Mouse (Mus musculus) CH12.LX (cell line): Measurements from ENCODE around the gene Cnn3.

ENCODE experiments used
- CHD1 ChIP-seq: IDR thresholded peaks from 2 replicates; pipeline ENCODE4 v1.6.1; 2012; ENCODE audit warnings: low read depth, low read length, improper control_type of control experiment, inconsistent platforms
- CTCF ChIP-seq, 2 experiments: IDR thresholded peaks in 1 of 2; conservative IDR thresholded peaks in 1 of 2; 2 replicates each; pipeline ENCODE4 v1.5.1; 2011 to 2012; ENCODE audit warnings: low read depth in 2 of 2, low read length in 2 of 2, improper control_type of control experiment in 1 of 2, inconsistent platforms in 1 of 2, mild to moderate bottlenecking in 1 of 2, moderate library complexity in 1 of 2
- ELF1 ChIP-seq: IDR thresholded peaks from 2 replicates; pipeline ENCODE4 v1.6.1; 2014; ENCODE audit warnings: low read depth, mild to moderate bottlenecking, inconsistent platforms, low read length, improper control_type of control experiment
- ETS1 ChIP-seq: conservative IDR thresholded peaks from 2 replicates; pipeline ENCODE4 v1.6.1; 2012; ENCODE audit warnings: low read depth, mild to moderate bottlenecking, inconsistent platforms, low read length, improper control_type of control experiment, moderate library complexity
- JUN ChIP-seq: IDR thresholded peaks from 2 replicates; pipeline ENCODE4 v1.6.1; 2011; ENCODE audit warnings: low read depth, mild to moderate bottlenecking, low read length, improper control_type of control experiment, moderate library complexity; ENCODE audit not compliant: insufficient read depth
- KAT2A ChIP-seq: IDR thresholded peaks from 2 replicates; pipeline ENCODE4 v1.6.1; 2012; ENCODE audit warnings: low read length, improper control_type of control experiment, inconsistent platforms; ENCODE audit not compliant: insufficient replicate concordance
- NRF1 ChIP-seq: IDR thresholded peaks from 2 replicates; pipeline ENCODE4 v1.6.1; 2014; ENCODE audit warnings: low read depth, mild to moderate bottlenecking, inconsistent platforms, low read length, improper control_type of control experiment, moderate library complexity
- POLR2A ChIP-seq: IDR thresholded peaks from 2 replicates; pipeline ENCODE4 v1.6.1; 2011; ENCODE audit warnings: low read depth, mild to moderate bottlenecking, improper control_type of control experiment, low read length
- RCOR1 ChIP-seq: conservative IDR thresholded peaks from 2 replicates; pipeline ENCODE4 v1.6.1; 2012; ENCODE audit warnings: low read depth, mild to moderate bottlenecking, inconsistent platforms, low read length, improper control_type of control experiment
- TBP ChIP-seq: conservative IDR thresholded peaks from 2 replicates; pipeline ENCODE4 v1.6.1; 2011; ENCODE audit warnings: low read depth, low read length, improper control_type of control experiment
- TCF12 ChIP-seq: IDR thresholded peaks from 2 replicates; pipeline ENCODE4 v1.6.1; 2014; ENCODE audit warnings: low read depth, mild to moderate bottlenecking, inconsistent platforms, low read length, improper control_type of control experiment
- ZNF384 ChIP-seq: IDR thresholded peaks from 2 replicates; pipeline ENCODE4 v1.6.1; 2012; ENCODE audit warnings: low read depth, low read length, improper control_type of control experiment, inconsistent platforms

- TF ChIP-seq TCF12 (no peak), RCOR1 (no peak), CTCF (conservative IDR thresholded peaks at IDR 0.05 in 1 of 2, IDR thresholded peaks at IDR 0.05 in 1 of 2; ENCODE audit: low read depth in 2 of 2, low read length in 2 of 2) (no peak), TBP (no peak), JUN (no peak), ELF1 (no peak), ETS1 (no peak), KAT2A (no peak), ZNF384 (no peak), POLR2A (no peak), CHD1 (no peak), NRF1 (no peak)
Measured at GRCm38 (mm10) chr3:121422405-121422804, 3.9 kb upstream of the Cnn3 start.
